Mouse (Mus musculus): ENCODE data around the gene Eml1.
A peak's percentile ranks its signal among the peaks of the same experiment; 100 is the strongest.

Gene Eml1

DNA sequence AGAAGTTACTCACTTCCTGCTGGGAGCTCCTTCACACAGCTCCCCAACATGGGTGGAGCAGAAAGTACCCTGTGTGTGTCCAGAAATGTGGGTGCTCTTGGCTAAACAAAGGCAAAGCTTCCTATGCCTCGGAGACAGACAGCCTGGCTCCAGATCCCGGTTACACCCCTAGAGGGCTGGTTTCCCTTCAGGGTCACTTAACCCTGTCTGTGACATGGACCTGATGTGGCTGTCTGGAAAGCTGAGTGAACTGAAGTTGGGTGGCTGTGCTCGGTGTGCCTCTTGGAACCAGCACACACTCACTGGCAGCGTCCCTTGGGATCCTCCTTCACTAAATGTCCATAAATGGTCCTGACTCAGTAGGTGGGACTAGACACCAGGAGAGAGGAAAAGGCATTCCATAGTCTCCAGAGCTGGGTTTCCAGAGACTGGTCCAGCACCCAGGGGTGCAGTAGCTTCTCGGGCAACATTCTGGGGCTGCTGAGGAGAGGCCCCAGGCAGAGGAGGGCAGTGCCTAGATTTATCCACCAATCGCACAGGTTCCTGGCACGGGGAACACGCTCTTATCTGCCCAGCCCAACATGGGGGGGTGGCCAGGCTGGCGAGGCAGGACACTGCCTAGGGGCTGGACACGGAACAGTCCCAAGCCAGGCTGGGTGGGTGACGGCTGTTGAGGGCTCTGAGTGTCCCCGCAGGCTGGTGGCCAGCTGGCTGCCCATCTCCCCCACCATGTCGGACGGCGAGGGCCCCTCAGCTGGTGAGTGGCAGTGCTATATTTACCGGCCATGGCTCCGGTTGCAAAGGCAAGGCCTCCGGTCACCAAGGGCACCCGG, at the start of gene Eml1:
Eml1 (plus strand) TSS at position 362 of the 833 bp plus-strand sequence.
- DNase-seq (ENCODE audit: low spot score): no peak

DNA sequence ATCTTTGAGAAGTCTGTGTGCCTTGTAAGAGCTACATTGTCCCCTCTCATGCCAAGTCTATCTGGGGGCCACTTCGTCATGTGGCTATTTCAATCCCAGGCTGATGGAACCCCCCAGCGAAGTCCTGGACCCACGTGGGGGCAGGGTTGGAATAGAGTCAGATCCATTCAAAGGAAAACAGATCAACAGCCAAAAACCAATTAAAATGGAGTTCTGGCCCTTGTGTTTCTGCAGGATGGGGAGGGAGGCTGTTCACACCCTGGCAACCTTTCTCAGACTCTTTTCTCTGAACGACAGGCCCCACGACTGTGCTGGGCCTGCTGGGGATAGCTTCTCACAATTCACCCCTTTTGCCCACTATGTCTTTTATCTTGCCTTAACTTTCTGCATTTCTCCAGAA, 44.4 kb upstream of the Eml1 start:
- no peak for DNase-seq (ENCODE audit: low spot score)

- DNase-seq (ENCODE audit: low spot score): peak; percentile 65
Measured at GRCm38 (mm10) chr12:108327889-108328491, 42.8 kb upstream of the Eml1 start.

- DNase-seq (ENCODE audit: low spot score): peak; percentile 93
Measured at GRCm38 (mm10) chr12:108333056-108333455, 37.7 kb upstream of the Eml1 start.

- DNase-seq (ENCODE audit: low spot score): no peak
Measured at GRCm38 (mm10) chr12:108333481-108333882, 37.3 kb upstream of the Eml1 start.

GRCm38 (mm10) chr12:108333895-108334445, 36.8 kb upstream of the Eml1 start, which contains the start of gene Cyp46a1:
TSS of gene Cyp46a1 (plus strand) at chr12:108334381.
- peak; percentile 100 for DNase-seq (ENCODE audit: low spot score)

GRCm38 (mm10) chr12:108334529-108334928, 36.2 kb upstream of the Eml1 start:
- no peak for DNase-seq (ENCODE audit: low spot score)

DNA sequence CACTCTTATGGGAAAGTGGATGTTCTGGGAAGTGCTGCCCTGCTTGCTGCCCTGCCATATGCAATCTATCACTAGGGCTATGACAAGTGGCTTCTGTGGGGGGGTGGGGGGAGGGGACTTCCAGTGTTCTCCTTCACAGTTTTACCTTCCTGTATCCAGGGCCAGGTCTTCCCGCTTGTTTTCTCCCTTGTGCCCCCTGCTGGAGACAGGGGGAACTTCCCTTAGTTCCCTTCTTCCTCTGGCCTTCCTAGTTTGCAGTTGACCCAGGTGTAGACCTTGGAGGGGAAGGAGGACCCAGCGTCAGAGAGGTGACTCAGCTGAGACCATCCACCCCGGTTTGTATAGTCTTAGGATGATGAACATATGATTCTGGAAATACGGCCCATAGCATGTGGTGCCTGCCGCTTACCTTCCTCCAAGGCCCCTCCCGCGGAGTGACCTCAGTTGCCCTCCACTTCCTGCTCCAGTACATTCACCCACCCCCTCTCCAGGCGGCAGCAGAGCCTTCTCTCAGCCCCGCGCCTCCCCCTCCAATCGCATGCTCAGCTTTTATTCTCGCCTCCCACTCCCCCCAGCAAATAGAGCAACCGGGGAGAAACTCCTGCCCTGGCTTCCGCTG, 32.1 kb upstream of the Eml1 start:
- DNase-seq (ENCODE audit: low spot score): peak; percentile 79

DNA sequence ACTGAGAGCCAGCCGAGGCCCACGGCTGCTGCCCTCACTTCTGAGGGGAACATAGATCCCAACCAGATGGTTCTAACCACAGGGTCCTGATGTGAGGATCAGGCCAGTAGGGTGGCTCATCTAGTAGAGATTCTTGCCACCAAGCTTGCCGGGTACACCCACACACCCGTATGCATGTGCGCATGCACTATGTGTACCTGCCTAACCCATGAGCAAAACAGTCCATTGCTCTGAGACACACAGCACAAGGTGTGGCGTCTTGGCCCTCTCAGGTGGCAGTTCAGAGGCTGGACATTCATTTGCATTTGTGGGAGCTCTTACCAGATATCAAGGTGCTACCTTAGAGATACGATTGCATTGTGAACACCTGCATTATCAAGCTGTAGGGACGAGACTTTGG, 22.6 kb upstream of the Eml1 start:
- DNase-seq (ENCODE audit: low spot score): no peak

GRCm38 (mm10) chr12:108349026-108349425, 21.7 kb upstream of the Eml1 start:
- DNase-seq (ENCODE audit: low spot score): no peak

DNA sequence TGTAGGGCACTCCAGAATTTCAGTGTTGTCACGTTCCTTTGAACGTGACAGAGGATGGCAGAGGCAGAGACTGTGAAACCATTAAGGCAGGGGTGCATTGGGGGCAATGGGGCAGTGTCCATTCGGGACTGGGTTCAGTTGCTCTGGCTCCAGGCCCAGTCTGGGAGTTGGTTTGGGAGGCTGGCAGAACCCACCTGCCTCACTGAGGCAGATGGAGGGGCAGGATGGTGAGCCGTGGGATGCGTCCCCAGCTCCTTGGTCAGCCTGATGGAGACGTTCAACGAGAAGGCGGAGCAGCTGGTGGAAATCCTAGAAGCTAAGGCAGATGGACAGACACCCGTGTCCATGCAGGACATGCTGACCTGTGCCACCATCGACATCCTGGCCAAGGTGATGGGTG, 19.8 kb upstream of the Eml1 start:
- no peak for DNase-seq (ENCODE audit: low spot score)

DNA sequence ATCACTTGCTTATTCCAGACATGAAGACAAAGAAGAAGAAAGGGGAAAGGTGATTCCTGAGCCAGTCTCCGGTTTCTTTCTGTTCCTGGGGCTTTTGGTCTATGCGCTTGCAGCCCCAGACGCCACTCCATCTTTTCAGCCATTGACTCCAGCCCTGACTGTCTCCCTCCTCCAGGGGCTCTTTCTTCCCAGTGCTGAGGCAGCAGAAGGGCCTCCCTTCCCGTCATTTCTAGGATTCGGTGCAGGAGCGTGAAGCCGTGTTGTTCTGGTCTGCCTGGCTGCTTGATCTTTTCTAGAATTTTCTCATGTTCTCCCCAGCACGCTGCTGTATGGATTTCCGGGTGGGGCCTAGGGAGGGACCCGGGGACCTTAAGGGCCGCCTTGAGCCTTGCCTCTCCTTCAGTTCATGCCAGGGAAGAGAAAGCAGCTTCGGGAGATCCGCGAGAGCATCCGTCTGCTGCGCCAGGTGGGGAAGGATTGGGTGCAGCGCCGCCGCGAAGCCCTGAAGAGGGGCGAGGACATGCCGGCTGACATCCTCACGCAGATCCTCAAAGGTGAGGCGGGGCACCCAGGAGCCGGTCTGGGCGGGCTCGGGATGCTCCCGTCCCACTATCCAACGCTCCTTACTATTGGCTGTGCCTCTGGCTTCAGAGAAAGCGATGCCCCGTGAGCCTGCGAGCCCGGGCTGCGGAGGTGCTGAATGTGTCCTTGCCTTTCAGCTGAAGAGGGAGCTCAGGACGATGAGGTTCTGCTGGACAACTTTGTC, 18.2 kb upstream of the Eml1 start:
- DNase-seq (ENCODE audit: low spot score): peak; percentile 44

DNA sequence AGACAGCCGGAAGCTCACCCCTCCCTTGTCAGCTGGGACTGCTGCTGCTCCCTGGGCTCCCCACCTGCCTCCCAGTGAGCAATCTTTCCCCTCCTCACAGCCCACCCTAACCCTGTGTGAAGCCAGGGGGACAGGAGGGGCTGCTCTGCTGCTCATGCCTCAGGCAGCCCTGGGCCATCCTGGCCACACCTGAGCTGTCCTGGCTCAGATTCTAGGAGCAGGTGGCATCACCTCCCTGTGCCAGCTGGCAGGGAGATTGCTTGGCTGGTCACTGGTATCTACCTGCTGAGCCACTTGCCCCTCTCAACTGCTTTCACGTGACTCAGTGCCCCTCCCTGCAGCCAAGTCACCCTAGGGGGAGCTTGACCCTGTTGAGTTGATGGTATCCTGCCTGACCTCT, 16.5 kb upstream of the Eml1 start:
- DNase-seq (ENCODE audit: low spot score): no peak

DNA sequence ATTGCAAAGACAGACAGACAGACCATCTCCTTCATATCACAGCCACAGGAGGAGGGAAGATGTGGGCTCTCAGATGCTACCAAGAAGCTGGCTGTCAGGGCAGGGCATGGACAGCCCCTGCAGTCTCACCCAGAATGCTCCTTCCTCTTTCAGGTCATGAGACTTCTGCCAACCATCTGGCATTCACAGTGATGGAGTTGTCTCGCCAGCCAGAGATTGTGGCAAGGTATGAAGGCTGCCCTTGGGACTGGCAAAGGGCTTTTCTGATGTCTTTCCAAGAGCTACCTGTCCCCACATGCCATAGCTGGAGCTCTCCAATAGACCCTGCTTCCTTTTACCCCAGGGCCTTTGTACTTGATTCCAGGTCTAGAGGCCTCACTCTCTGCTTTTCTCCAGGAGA, 15.5 kb upstream of the Eml1 start:
- no peak for DNase-seq (ENCODE audit: low spot score)

DNA sequence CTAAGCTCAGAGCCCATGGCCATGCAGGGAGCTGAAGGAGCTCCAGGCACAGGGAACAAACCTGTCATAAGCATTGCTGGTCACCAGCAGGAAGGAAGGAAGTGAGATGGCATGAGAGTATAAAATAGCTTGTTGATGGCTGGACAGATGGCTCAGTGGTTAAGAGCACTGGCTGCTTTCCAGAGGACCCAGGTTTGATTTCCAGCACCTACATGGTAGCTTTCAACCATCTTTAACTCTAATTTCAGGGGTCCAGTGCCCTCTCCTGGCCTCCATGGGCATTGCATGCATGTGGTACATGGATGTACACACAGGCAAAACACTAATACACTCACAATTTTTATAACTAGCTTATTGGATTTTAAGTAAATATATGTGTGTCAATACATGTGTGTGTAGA, 14.8 kb upstream of the Eml1 start:
- no peak for DNase-seq (ENCODE audit: low spot score)

GRCm38 (mm10) chr12:108363796-108364195, 7.0 kb upstream of the Eml1 start:
- peak; percentile 91 for DNase-seq (ENCODE audit: low spot score)

- peak; percentile 32 for DNase-seq (ENCODE audit: low spot score)
Measured at GRCm38 (mm10) chr12:108365340-108365739, 5.4 kb upstream of the Eml1 start.

DNA sequence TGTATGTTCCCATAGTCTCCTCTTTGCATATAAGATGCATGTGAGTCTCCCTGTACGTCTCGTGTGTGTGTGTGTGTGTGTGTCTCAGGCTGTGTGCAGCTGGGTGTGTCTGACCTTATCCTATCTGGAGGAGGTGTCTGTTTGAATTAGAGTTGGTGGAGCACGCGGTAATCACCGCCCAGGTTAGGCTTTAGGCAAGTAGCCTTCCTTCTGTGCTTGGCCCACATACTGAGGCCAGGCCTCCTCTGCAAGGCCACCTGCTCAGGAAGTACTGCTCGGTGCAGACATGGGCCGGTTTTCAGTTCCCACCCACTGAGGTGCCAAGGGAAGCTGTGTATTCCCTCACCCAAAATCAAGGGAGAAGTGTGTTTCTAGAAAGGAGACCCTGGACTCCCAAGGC, 4.9 kb upstream of the Eml1 start:
- no peak for DNase-seq (ENCODE audit: low spot score)

- no peak for DNase-seq (ENCODE audit: low spot score)
Measured at GRCm38 (mm10) chr12:108367909-108368308, 2.8 kb upstream of the Eml1 start.

DNA sequence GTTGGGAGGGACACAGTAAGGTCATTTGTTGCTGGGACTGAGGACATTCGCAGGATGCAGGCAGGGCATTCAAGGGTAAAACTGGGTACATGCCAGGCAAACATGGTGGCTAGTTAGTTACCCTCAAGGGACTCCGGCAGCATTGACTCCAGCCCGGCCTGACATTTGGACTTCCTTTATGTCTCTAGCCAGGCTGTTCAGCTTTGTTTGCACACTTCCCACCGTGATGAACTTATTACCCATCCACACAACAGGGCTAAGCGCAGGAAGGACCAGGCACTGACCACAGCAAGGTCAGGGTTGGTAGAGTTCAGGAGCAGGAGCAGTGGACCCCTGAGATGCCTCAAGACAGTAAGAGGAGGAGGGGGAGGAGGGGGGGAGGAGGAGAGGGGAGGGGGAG, 1.8 kb upstream of the Eml1 start:
- DNase-seq (ENCODE audit: low spot score): no peak

DNA sequence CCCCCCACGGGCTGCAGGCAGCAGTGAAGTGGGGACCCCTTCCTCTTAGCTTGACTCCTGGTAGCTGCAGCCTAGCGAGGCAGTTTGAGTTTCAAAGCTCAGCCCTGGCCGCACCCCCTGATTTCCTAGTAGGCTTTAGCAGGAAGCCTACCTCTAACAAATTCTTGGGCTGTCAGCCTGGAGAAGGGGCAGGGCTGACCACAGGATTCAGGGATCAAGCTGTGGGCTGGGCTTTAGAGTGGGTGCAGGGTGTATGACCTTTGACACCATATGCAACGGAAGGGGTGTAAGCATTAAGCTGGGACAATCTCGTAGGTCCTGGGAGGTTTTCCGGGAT, 640 bp downstream of the Eml1 start:
- no peak for DNase-seq (ENCODE audit: low spot score)

DNA sequence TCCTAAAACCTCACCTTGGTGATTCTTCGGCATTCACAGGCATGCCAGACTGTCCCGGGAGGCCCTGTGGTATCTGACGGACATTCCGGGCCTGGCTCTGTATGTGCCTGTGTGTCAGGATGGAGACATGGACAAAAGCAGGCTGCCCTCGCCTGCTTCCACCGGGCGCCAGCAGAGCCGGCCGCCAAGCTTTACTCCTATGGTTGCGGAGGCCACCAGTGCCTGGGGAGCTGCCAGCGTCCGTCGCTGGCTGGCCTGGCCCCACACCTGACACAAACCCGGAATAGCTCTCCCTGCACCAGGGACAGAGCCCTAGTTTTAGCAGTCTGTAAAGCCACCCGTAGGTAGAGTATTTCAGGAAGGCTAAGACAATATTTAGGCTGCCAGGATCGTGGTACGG, 1.5 kb downstream of the Eml1 start:
- DNase-seq (ENCODE audit: low spot score): no peak
